7 mouse cellular contexts compared by ENCODE assay signal in the genomic region with DNA sequence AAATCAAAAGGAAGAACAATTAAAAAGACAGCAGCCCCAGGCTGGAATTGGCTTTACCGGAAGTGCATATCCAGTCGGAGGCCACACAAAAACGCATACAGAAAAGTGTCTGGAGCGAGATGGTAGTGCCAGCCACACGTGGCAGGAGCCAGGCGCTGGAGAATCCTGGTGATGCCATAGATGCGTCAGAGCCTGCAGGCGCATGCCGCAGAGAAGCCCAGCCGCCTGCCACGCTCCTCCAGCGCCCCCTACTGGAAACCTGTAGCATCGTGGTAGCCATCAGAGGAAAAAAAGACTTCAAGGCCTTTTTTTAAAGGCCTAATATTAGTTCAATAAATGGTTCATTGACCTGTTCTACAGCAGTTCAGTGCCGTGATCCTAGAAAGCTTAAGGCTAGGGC. TPM values are rescaled to one million over a fixed set of nuclear protein-coding genes. Genes with fewer than 3 reads are reported as not detected.
DNase-seq lines count a peak whose midpoint lies in the region; ATAC-seq lines count a peak whose summit lies in the region.

No protein-coding gene starts in this region.

- H3K4me2 ChIP-seq in limb, embryonic 13.5 days (replicated peaks), result 0 out of 2 replicates have a peak overlapping the region, but pooled peaks have one; percentile 3

- no peak overlapping the region for H3K4me3 ChIP-seq in limb, embryonic 13.5 days

- H3K27ac ChIP-seq in limb, embryonic 13.5 days, result no peak overlapping the region

- peak; percentile 79 for DNase-seq in adrenal gland, adult 8-10 months
- DNase-seq in embryo, embryonic 11 days, result peak; percentile 88
- DNase-seq in gastrocnemius, postnatal 4 days (ENCODE audit: low spot score in 2 of 2), result peak; percentile 62 to 75
- peak; percentile 59 for DNase-seq in kidney, adult 9 months
- DNase-seq in naive thymus-derived CD4-positive, alpha-beta T cell, adult 2 months (ENCODE audit: low read depth), result peak; percentile 88
- DNase-seq in spleen, postnatal 4 days (ENCODE audit: low spot score in 2 of 2), result peak; percentile 61 to 90

- peaks cover 6% of the 10 kb centered on the region for H3K9me3 ChIP-seq in limb, embryonic 13.5 days

- peaks cover under 1% of the 10 kb centered on the region; the same call in 1 of the 2 replicates for H3K27me3 ChIP-seq in limb, embryonic 13.5 days

- peak; percentile 51; the same call in 1 of the 2 replicates for ATAC-seq in limb, embryonic 13.5 days (ENCODE audit: low FRiP score, low read depth)

- WGBS in limb, embryonic 13.5 days, result 9% methylated on average over 14 of the region's 14 CpGs

- peaks cover 54% of the 10 kb centered on the region for H3K36me3 ChIP-seq in limb, embryonic 13.5 days

- H3K9ac ChIP-seq in limb, embryonic 13.5 days, result no peak overlapping the region

- 0 out of 2 replicates have a peak, but pooled peaks cover 4% of the 10 kb centered on the region for H3K4me1 ChIP-seq in limb, embryonic 13.5 days

RNA-seq across cellular contexts. Expression of a gene that starts 10.0 kb away (rescaled TPM):
- 1 to 10 TPM; 4.5 to 9.9 (median 6.9) TPM for total RNA-seq in adrenal gland, adult 8-10 months (2022)
- total RNA-seq in gastrocnemius, postnatal 4 days (2021), result 10 to 100 TPM; 22.1 to 25.3 TPM
- polyA plus RNA-seq in limb, embryonic 13.5 days (2015; fragmentation: Nextera tagmentation; extraction: Ambion mirVana), result 31.8 and 33.9 TPM in 2 replicates

RNA-seq across cellular contexts. Expression of a gene that starts 15.0 kb away (rescaled TPM):
- 10 to 100 TPM; 76.5 to 92.2 (median 83.3) TPM for total RNA-seq in adrenal gland, adult 8-10 months (2022)
- total RNA-seq in gastrocnemius, postnatal 4 days (2021), result 10 to 100 TPM; 34.4 to 34.8 TPM
- polyA plus RNA-seq in limb, embryonic 13.5 days (2015; fragmentation: Nextera tagmentation; extraction: Ambion mirVana), result 113 and 114 TPM in 2 replicates

RNA-seq across cellular contexts. Expression of a gene that starts 15.2 kb away (rescaled TPM):
- total RNA-seq in adrenal gland, adult 8-10 months (2022), result 10 to 100 TPM; 18.0 to 26.2 (median 20.3) TPM
- total RNA-seq in gastrocnemius, postnatal 4 days (2021), result 10 to 100 TPM; 16.2 to 19.5 TPM
- polyA plus RNA-seq in limb, embryonic 13.5 days (2015; fragmentation: Nextera tagmentation; extraction: Ambion mirVana), result 26.7 and 30.4 TPM in 2 replicates

RNA-seq across cellular contexts. Expression of a gene that starts 29.4 kb away (rescaled TPM):
- not detected for total RNA-seq in adrenal gland, adult 8-10 months (2022)
- not detected for total RNA-seq in gastrocnemius, postnatal 4 days (2021)
- not detected in 2 replicates for polyA plus RNA-seq in limb, embryonic 13.5 days (2015; fragmentation: Nextera tagmentation; extraction: Ambion mirVana)

RNA-seq across cellular contexts. Expression of a gene that starts 34.0 kb away (rescaled TPM):
- 1 to 10 TPM; 2.5 to 3.4 (median 3.1) TPM for total RNA-seq in adrenal gland, adult 8-10 months (2022)
- total RNA-seq in gastrocnemius, postnatal 4 days (2021), result 1 to 10 TPM; 3.0 to 3.3 TPM
- polyA plus RNA-seq in limb, embryonic 13.5 days (2015; fragmentation: Nextera tagmentation; extraction: Ambion mirVana), result 7.0 and 7.6 TPM in 2 replicates
